Mouse (Mus musculus) spleen, adult 18-20 months (tissue): Measurements from ENCODE around the gene Tbc1d16.
A peak's percentile ranks its signal among the peaks of the same experiment; 100 is the strongest.
"Not testable (repeated sequence)": the region's sequence is repeated elsewhere in the genome, so short reads cannot be mapped to it uniquely, and the experiment has no call there.

Source experiments
- DNase-seq, 2 experiments: peaks; one replicate each; pipeline ENCODE4 v3.0.0; 2022; ENCODE audit warnings: mixed read lengths in 2 of 2

Tbc1d16 gene

GRCm38 (mm10) chr11:119109415-119110071 lies 118.8 kb downstream of the Tbc1d16 start:
- no peak for DNase-seq

- peak in 1 of 2 experiments; percentile 45 for DNase-seq
Observed at GRCm38 (mm10) chr11:119108573-119109263, 119.6 kb downstream of the Tbc1d16 start.

GRCm38 (mm10) chr11:119106289-119106688 lies 122.0 kb downstream of the Tbc1d16 start:
- DNase-seq: peak in 1 of 2 experiments; percentile 48

- DNase-seq: no peak
Observed at GRCm38 (mm10) chr11:119105748-119106147, 122.6 kb downstream of the Tbc1d16 start.

GRCm38 (mm10) chr11:119105071-119105609 lies 123.2 kb downstream of the Tbc1d16 start:
- no peak for DNase-seq

GRCm38 (mm10) chr11:119103991-119104390 lies 124.3 kb downstream of the Tbc1d16 start:
- DNase-seq: no peak

- not testable (repeated sequence) for DNase-seq
Observed at GRCm38 (mm10) chr11:119100355-119100754, 127.9 kb downstream of the Tbc1d16 start.

GRCm38 (mm10) chr11:119098202-119098601 lies 130.1 kb downstream of the Tbc1d16 start:
- no peak for DNase-seq

- no peak for DNase-seq
Observed at GRCm38 (mm10) chr11:119095441-119095840, 132.9 kb downstream of the Tbc1d16 start.

GRCm38 (mm10) chr11:119093322-119093721 lies 135.0 kb downstream of the Tbc1d16 start:
- no peak for DNase-seq
